Mouse (Mus musculus): ENCODE measurements around the gene Eps8. TPM values are rescaled to one million over a fixed set of nuclear protein-coding genes. Genes with fewer than 3 reads are reported as not detected.

Gene Eps8
- total RNA-seq, 1 experiment = 17.0 TPM

DNA sequence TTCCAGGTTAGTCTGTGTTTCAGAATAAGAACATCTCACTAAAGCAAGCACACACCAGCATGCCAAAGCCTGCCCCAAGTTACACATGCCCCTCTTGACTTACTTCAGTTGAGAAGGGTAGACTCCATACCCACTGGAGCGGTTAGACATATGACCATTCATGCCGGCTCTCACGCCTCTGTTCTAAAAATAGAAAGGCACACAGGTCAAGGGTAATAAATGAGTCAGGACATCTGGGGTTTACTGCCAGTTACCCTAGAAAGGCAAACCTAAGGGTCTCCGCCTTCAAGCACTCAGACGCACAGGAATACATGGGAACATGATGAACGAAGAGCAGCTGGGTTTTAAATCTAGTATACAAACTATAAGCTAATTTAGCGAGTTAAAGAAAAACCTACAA lies 115.5 kb downstream of the Eps8 start:
- Histone ChIP-seq H3K4me3 (ENCODE audit: insufficient read depth in 1 of 2, low read depth in 1 of 2, low read length in 2 of 2, poor library complexity in 1 of 2, severe bottlenecking in 1 of 2) (no peak overlapping the region), H3K9ac (ENCODE audit: insufficient read depth, low read depth, low read length, poor library complexity, severe bottlenecking) (no peak overlapping the region)
- in situ Hi-C loops (cut with MboI; ENCODE audit: low sequenced_read_pairs in 2 of 2, unreplicated experiment in 2 of 2) = no loop called here

DNA sequence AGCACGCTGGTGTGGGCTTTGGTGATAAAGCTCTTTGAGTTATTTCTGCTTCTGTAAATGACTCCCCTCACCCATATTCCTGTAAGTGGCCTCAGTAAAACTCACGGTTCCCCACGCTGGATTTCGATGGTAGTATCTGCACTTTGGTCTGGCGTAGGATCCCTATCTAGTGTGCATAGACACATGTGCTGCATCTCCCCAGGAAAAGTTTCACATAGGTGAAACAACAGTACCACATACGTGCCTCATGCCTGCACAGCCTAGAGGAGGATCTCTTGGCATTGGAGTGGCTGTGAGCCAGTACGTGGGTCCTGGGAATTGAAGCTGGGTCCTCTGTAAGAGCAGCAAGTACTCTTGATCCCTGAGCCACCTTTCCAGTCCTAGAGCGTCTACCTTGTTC lies 121.9 kb downstream of the Eps8 start:
- Histone ChIP-seq H3K4me1 (ENCODE audit: control insufficient read depth in 2 of 2, insufficient read depth in 2 of 2, low read length in 2 of 2, poor library complexity in 1 of 2) (peaks cover 0 to under 1% of the 10 kb centered on the region in 2 experiments; a peak in 1 of 4 replicates), H3K9ac (ENCODE audit: insufficient read depth, low read depth, low read length, poor library complexity, severe bottlenecking) (no peak overlapping the region), H3K4me3 (ENCODE audit: insufficient read depth in 1 of 2, low read depth in 1 of 2, low read length in 2 of 2, poor library complexity in 1 of 2, severe bottlenecking in 1 of 2) (no peak overlapping the region), H3K27ac (ENCODE audit: insufficient read depth, low read depth, low read length, poor library complexity, severe bottlenecking) (no peak overlapping the region), H3K9me3 (ENCODE audit: control insufficient read depth, insufficient read depth, low read depth, low read length) (no peaks in the 10 kb centered on the region), H3K36me3 (ENCODE audit: control insufficient read depth, insufficient read depth, low read length, poor library complexity, severe bottlenecking) (no peaks in the 10 kb centered on the region)
- in situ Hi-C loops (cut with MboI; ENCODE audit: low sequenced_read_pairs in 2 of 2, unreplicated experiment in 2 of 2) = no loop called here
- TF ChIP-seq CHD2 (IDR thresholded peaks at IDR 0.05; ENCODE audit: low read depth, low read length) (no peak), ZNF384 (IDR thresholded peaks at IDR 0.05; ENCODE audit: low read depth, low read length) (no peak), MAFK (IDR thresholded peaks at IDR 0.05; ENCODE audit: insufficient read depth, low read depth, low read length) (no peak)
- DNase-seq (ENCODE audit: low read depth, low spot score) = no peak

More for the DNA sequence above, 115.5 kb downstream of the Eps8 start:
- peaks cover 8 to 15% of the 10 kb centered on the region in 2 experiments for H3K4me1 ChIP-seq (ENCODE audit: control insufficient read depth in 2 of 2, insufficient read depth in 2 of 2, low read length in 2 of 2, poor library complexity in 1 of 2)
- H3K9me3 ChIP-seq (ENCODE audit: control insufficient read depth, insufficient read depth, low read depth, low read length) = no peaks in the 10 kb centered on the region
- no peak overlapping the region for H3K27ac ChIP-seq (ENCODE audit: insufficient read depth, low read depth, low read length, poor library complexity, severe bottlenecking)
- no peak for DNase-seq (ENCODE audit: low read depth, low spot score)
- H3K36me3 ChIP-seq (ENCODE audit: control insufficient read depth, insufficient read depth, low read length, poor library complexity, severe bottlenecking) = no peaks in the 10 kb centered on the region
- no peak for TF ChIP-seq CHD2 (IDR thresholded peaks at IDR 0.05; ENCODE audit: low read depth, low read length)
- no peak for TF ChIP-seq MAFK (IDR thresholded peaks at IDR 0.05; ENCODE audit: insufficient read depth, low read depth, low read length)
- TF ChIP-seq ZNF384 (IDR thresholded peaks at IDR 0.05; ENCODE audit: low read depth, low read length) = no peak
- no peak for TF ChIP-seq ZC3H11A (IDR thresholded peaks at IDR 0.05; ENCODE audit: borderline replicate concordance, low read depth, low read length)
- TF ChIP-seq HCFC1 (IDR thresholded peaks at IDR 0.05; ENCODE audit: borderline replicate concordance, insufficient read depth, low read length) = no peak

DNA sequence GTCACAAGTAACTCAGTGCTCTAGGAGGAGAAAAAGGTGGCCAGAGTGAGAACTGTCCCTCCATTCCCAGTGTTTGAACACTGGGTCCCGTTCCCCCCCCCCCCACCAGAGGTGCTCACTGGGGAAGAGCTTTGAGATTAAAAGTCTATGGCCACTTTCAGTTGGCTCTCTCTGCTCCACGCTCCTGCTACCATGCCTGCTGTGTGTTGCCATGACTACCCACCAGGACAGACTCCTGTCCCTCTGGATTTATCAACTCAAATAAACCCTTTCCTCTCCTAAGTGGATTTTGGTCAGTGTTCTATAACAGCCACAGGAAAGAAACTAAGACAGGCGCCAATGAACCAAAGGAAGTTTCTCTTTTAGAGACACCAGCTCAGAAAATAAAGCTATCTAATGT lies 128.9 kb downstream of the Eps8 start:
- Histone ChIP-seq H3K9me3 (ENCODE audit: control insufficient read depth, insufficient read depth, low read depth, low read length) (no peaks in the 10 kb centered on the region), H3K36me3 (ENCODE audit: control insufficient read depth, insufficient read depth, low read length, poor library complexity, severe bottlenecking) (peaks cover 2% of the 10 kb centered on the region), H3K9ac (ENCODE audit: insufficient read depth, low read depth, low read length, poor library complexity, severe bottlenecking) (no peak overlapping the region), H3K27ac (ENCODE audit: insufficient read depth, low read depth, low read length, poor library complexity, severe bottlenecking) (no peak overlapping the region), H3K4me1 (ENCODE audit: control insufficient read depth in 2 of 2, insufficient read depth in 2 of 2, low read length in 2 of 2, poor library complexity in 1 of 2) (peaks cover 0 to 2% of the 10 kb centered on the region in 2 experiments; a peak in 1 of 4 replicates), H3K4me3 (ENCODE audit: insufficient read depth in 1 of 2, low read depth in 1 of 2, low read length in 2 of 2, poor library complexity in 1 of 2, severe bottlenecking in 1 of 2) (no peak overlapping the region)
- DNase-seq (ENCODE audit: low read depth, low spot score) = no peak
- TF ChIP-seq MAFK (IDR thresholded peaks at IDR 0.05; ENCODE audit: insufficient read depth, low read depth, low read length) = no peak
- in situ Hi-C loops (cut with MboI; ENCODE audit: low sequenced_read_pairs in 2 of 2, unreplicated experiment in 2 of 2) = no loop called here

GRCm38 (mm10) chr6:137520343-137520704 lies 134.4 kb downstream of the Eps8 start:
- DNase-seq (ENCODE audit: low read depth, low spot score) = no peak
- Histone ChIP-seq H3K4me3 (ENCODE audit: insufficient read depth in 1 of 2, low read depth in 1 of 2, low read length in 2 of 2, poor library complexity in 1 of 2, severe bottlenecking in 1 of 2) (no peak overlapping the region), H3K27ac (ENCODE audit: insufficient read depth, low read depth, low read length, poor library complexity, severe bottlenecking) (no peak overlapping the region), H3K9ac (ENCODE audit: insufficient read depth, low read depth, low read length, poor library complexity, severe bottlenecking) (no peak overlapping the region), H3K9me3 (ENCODE audit: control insufficient read depth, insufficient read depth, low read depth, low read length) (no peaks in the 10 kb centered on the region), H3K4me1 (ENCODE audit: control insufficient read depth in 2 of 2, insufficient read depth in 2 of 2, low read length in 2 of 2, poor library complexity in 1 of 2) (no peaks in the 10 kb centered on the region), H3K36me3 (ENCODE audit: control insufficient read depth, insufficient read depth, low read length, poor library complexity, severe bottlenecking) (peaks cover 2% of the 10 kb centered on the region)
- in situ Hi-C loops (cut with MboI; ENCODE audit: low sequenced_read_pairs in 2 of 2, unreplicated experiment in 2 of 2) = no loop called here
- no peak for TF ChIP-seq ZNF384 (IDR thresholded peaks at IDR 0.05; ENCODE audit: low read depth, low read length)
- TF ChIP-seq MAFK (IDR thresholded peaks at IDR 0.05; ENCODE audit: insufficient read depth, low read depth, low read length) = no peak
- TF ChIP-seq HCFC1 (IDR thresholded peaks at IDR 0.05; ENCODE audit: borderline replicate concordance, insufficient read depth, low read length) = no peak
- no peak for TF ChIP-seq ZC3H11A (IDR thresholded peaks at IDR 0.05; ENCODE audit: borderline replicate concordance, low read depth, low read length)
- no peak for TF ChIP-seq CHD2 (IDR thresholded peaks at IDR 0.05; ENCODE audit: low read depth, low read length)

GRCm38 (mm10) chr6:137519529-137520342 lies 134.9 kb downstream of the Eps8 start:
- Histone ChIP-seq H3K9me3 (ENCODE audit: control insufficient read depth, insufficient read depth, low read depth, low read length) (no peaks in the 10 kb centered on the region), H3K9ac (ENCODE audit: insufficient read depth, low read depth, low read length, poor library complexity, severe bottlenecking) (no peak overlapping the region), H3K36me3 (ENCODE audit: control insufficient read depth, insufficient read depth, low read length, poor library complexity, severe bottlenecking) (peaks cover 2% of the 10 kb centered on the region), H3K4me3 (ENCODE audit: insufficient read depth in 1 of 2, low read depth in 1 of 2, low read length in 2 of 2, poor library complexity in 1 of 2, severe bottlenecking in 1 of 2) (no peak overlapping the region), H3K4me1 (ENCODE audit: control insufficient read depth in 2 of 2, insufficient read depth in 2 of 2, low read length in 2 of 2, poor library complexity in 1 of 2) (no peaks in the 10 kb centered on the region), H3K27ac (ENCODE audit: insufficient read depth, low read depth, low read length, poor library complexity, severe bottlenecking) (no peak overlapping the region)
- in situ Hi-C loops (cut with MboI; ENCODE audit: low sequenced_read_pairs in 2 of 2, unreplicated experiment in 2 of 2) = no loop called here
- DNase-seq (ENCODE audit: low read depth, low spot score) = no peak
- TF ChIP-seq ZC3H11A (IDR thresholded peaks at IDR 0.05; ENCODE audit: borderline replicate concordance, low read depth, low read length) = no peak

Data from ES-E14 (cell line).